Mouse (Mus musculus): ENCODE data around the gene Ubxn1.

The Ubxn1 gene

DNA sequence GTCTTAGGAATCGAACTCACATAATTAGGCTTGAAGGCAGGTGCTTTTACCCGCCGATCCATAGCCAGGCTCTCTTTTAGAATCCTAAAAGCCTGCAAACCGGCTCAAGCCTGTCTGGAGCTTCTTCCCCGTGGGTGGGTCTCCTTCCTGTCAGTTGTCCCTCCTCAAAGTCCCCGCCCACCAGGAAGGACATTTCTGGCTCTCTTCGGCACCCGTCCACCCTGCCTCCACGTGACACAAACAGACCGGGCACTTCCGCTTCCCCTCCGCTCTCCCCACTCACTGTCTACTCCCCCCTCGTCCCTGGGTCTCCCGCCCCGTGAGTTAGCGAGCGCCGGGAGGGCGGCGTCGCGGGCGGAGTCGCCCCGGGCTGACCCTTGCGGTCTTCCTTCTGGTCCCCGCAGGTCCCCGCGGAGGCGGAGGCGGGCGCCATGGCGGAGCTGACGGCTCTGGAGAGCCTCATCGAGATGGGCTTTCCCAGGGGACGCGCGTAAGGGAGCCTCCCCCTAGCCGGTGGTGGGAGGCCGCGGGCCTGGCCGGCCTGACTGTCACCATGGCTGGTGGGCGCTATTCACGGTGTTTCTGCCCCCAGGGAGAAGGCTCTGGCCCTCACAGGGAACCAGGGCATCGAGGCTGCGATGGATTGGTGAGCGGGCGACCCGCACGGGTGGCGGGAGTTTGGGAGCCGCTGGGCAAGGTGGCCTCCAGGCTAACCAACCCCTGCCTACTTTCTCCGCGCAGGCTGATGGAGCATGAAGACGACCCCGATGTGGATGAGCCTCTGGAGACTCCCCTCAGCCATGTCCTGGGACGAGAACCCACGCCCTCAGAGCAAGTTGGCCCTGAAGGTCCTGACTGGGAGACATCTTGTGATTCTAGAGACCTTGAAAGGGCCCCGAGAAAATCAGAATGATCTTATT is at the start of gene Ubxn1:
TSS of gene Ubxn1 (plus strand) at position 230 of the 920 bp plus-strand sequence.
- ChIA-PET CTCF (interaction anchor here (0.6 to 1.0 kb wide), 7 partner anchors 14 to 158 kb away, joined by 3 to 9 read pairs (median 4); no protein-coding TSS in a partner anchor), POLR2A (interaction anchor here (0.5 to 27.2 kb wide), 101 partner anchors 9 to 1110 kb away, joined by 3 to 851 read pairs (median 4); partner anchors contain the start of genes Uqcc3 (in 4 of the 4), 1810009A15Rik (in 3 of the 4), Eef1g (in 3 of the 4) and Gm49403 (in 3 of the 4))

DNA sequence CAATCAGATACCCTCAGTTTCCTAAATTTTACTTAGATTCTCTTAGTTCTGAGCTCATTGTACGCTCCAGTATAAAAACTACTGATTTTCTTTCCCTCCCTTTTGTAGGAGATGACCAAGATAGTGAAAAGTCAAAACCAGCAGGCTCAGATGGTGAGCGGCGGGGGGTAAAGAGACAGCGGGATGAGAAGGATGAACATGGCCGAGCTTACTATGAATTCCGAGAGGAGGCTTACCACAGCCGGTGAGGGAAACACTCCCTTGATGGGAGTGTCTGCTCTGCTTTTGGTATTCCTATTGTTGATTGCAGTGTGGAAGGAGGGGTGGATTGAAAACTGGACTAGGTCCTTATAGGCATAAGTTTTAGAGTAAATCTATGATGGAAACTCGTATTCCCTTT is 48.6 kb upstream of the Ubxn1 start:
- CTCF ChIA-PET = no interaction called here
- POLR2A ChIA-PET = interaction anchor here in 3 of 4 experiments (0.6 to 3.7 kb wide), 37 partner anchors 9 to 145 kb away, joined by 3 to 24 read pairs (median 4); partner anchors contain the start of genes Eef1g (in 2 of the 3), Gng3 (in 2 of the 3), Taf6l (in 2 of the 3) and Bscl2 (in 1 of the 3)

DNA sequence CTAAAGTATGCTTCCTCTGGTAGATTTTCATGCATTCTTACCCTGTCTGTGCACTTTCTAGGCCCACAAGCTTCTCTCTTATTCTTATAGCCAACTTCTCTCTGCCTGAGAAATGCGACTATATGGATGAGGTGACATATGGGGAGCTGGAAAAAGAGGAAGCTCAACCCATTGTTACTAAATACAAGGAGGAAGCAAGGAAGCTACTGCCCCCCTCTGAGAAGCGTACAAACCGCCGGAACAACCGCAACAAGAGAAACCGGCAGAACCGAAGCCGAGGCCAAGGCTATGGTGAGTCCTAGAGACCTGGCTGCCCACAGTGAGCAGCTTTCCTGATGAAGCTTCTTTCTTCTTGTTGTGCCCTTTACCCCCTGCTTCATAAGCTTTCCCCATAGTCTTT is 41.6 kb upstream of the Ubxn1 start, which contains the start of gene AC129217.1:
TSS of gene AC129217.1 (plus strand) at position 114 of the 400 bp plus-strand sequence.
- CTCF ChIA-PET = interaction anchor here in 1 of 4 experiments (1.0 to 1.1 kb wide), 2 partner anchors 36 to 112 kb away, joined by 3 read pairs; no protein-coding TSS in a partner anchor
- POLR2A ChIA-PET = interaction anchor here (0.6 to 8.9 kb wide), 57 partner anchors 9 to 155 kb away, joined by 3 to 113 read pairs (median 5); partner anchors contain the start of genes Gng3 (in 4 of the 4), Hnrnpul2 (in 3 of the 4), Nxf1 (in 3 of the 4) and Slc3a2 (in 3 of the 4)

DNA sequence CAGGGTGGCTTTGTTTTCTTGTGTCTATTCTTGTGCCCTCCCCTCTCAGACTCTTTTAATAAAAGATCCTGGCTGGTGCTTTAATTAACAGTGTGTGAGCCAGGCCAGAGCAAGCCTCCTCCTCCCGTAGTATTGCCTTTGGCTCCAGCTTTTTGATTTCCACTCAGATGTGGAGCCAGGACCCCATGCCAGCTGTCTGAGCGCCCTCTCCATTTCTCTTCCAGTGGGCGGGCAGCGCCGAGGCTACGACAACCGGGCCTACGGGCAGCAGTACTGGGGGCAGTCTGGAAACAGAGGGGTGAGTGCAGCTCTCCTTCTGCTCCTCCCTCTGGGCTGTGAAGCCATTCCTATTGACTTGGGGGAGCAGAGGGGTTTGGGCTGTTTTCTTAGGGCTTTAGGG is 40.6 kb upstream of the Ubxn1 start:
- CTCF ChIA-PET = interaction anchor here in 2 of 4 experiments (0.7 to 0.9 kb wide), 3 partner anchors 12 to 89 kb away, joined by 3 to 4 read pairs (median 3); partner anchors contain the start of genes B3gat3 (in 1 of the 2) and Ttc9c (in 1 of the 2)

DNA sequence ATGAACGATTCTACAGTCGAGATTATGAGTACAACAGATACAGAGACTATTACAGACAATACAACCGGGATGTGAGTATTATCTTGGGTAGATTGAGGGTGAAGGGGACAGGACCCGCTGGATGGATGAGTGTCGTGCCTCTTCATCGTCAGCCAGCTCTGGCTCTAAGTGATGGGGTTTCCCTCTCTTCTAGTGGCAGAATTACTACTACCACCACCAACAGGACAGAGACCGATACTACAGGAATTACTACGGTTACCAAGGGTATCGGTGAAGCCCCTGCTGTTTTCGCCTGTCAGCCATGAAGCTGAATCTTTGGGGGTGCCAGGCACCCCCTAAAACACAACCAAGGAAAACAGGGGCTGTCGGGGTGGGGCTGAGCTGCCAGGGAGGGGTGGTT is 40.0 kb upstream of the Ubxn1 start:
- POLR2A ChIA-PET = interaction anchor here in 3 of 4 experiments (0.7 to 8.9 kb wide), 26 partner anchors 8 to 155 kb away, joined by 3 to 113 read pairs (median 4); partner anchors contain the start of genes Hnrnpul2 (in 3 of the 3), Ttc9c (in 3 of the 3), Slc3a2 (in 2 of the 3) and Taf6l (in 2 of the 3)
- CTCF ChIA-PET = interaction anchor here in 2 of 4 experiments (0.7 to 0.9 kb wide), 3 partner anchors 12 to 89 kb away, joined by 3 to 4 read pairs (median 3); partner anchors contain the start of genes B3gat3 (in 1 of the 2) and Ttc9c (in 1 of the 2)

More for the DNA sequence above, 40.6 kb upstream of the Ubxn1 start:
- POLR2A ChIA-PET = interaction anchor here in 3 of 4 experiments (0.6 to 8.9 kb wide), 31 partner anchors 8 to 154 kb away, joined by 3 to 113 read pairs (median 5); partner anchors contain the start of genes Hnrnpul2 (in 3 of the 3), Ttc9c (in 3 of the 3), Gng3 (in 2 of the 3) and Nxf1 (in 2 of the 3)

DNA sequence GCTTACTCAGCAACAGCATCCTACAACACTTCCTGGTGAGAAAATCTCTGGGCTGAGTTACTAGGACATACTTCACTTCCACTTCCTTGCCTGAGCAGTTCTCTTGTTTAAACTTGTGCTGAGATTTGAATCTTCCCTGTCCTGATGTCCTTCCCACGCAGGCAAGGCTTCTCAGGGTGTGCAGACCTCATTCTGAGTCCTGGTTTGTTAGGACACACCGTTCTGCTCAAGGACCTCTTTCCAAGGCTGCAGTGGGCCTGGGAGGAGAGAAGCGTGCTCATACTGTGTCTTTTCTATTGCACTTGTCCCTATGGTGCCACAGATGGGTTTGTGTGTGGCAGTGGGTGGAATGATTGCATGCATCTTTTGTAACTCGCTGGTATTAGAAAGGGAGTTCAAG is 38.3 kb upstream of the Ubxn1 start:
- ChIA-PET POLR2A (interaction anchor here in 3 of 4 experiments (0.6 to 8.9 kb wide), 13 partner anchors 9 to 120 kb away, joined by 3 to 113 read pairs (median 6); partner anchors contain the start of genes Hnrnpul2 (in 2 of the 3), Slc3a2 (in 2 of the 3), Ttc9c (in 2 of the 3) and Nxf1 (in 1 of the 3)), CTCF (no interaction called here)

DNA sequence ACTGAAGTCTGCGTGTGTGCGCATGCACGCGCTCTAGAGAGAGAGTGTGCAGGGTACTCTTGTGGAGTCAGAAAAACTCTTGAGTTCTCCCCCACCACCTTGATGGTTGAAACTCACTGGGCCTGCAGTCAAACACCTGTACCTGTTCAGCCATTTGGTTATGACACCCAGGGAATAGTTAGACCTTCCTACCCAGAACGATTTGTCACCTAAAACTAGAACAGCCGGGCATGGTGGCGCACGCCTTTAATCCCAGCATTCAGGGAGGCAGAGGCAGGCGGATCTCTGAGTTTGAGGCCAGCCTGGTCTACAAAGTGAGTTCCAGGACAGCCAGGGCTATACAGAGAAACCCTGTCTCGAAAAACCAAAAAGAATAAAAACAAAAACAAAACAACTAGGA is 35.0 kb upstream of the Ubxn1 start:
- CTCF ChIA-PET = interaction anchor here in 1 of 4 experiments (0.6 kb wide), 1 partner anchor 83 kb away, joined by 3 read pairs; no protein-coding TSS in a partner anchor
- POLR2A ChIA-PET = interaction anchor here (0.7 to 8.9 kb wide), 37 partner anchors 8 to 148 kb away, joined by 3 to 113 read pairs (median 5); partner anchors contain the start of genes Hnrnpul2 (in 3 of the 4), Ttc9c (in 3 of the 4), 1810009A15Rik (in 2 of the 4) and Eef1g (in 2 of the 4)

DNA sequence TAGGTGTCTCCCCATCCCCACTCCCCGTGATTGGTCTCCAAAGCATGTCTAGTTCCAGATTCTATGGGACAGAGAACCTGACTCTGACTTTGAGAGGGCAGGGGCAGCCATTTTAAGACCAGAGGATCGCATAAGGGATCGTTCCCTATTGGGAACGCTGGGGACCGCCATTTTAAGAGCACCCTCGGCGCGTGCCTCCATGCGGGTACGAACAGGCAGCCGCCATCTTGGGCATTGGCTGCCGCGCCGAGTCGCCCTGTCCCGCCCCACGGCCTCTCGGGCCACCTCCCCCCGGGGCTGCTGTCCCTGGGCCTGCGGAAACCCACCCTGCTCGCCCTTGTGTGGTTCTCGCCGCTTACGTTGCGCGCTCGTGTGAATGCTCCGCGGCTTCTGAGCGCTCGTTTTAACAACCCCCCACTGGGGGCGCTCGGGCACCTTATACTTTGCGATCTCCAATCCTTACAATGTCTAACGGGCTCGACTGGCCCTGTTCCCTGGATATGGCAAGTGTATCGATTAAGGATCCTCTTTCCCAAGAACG is 34.0 kb upstream of the Ubxn1 start, which contains the start of gene Bscl2:
TSS of gene Bscl2 (plus strand) at position 217 of the 541 bp plus-strand sequence.
- CTCF ChIA-PET = no interaction called here
- POLR2A ChIA-PET = interaction anchor here in 2 of 4 experiments (0.7 to 8.9 kb wide), 39 partner anchors 7 to 262 kb away, joined by 3 to 113 read pairs (median 15); partner anchors contain the start of genes Hnrnpul2 (in 2 of the 2), Ttc9c (in 2 of the 2), Zbtb3 (in 2 of the 2) and 1810009A15Rik (in 1 of the 2)

DNA sequence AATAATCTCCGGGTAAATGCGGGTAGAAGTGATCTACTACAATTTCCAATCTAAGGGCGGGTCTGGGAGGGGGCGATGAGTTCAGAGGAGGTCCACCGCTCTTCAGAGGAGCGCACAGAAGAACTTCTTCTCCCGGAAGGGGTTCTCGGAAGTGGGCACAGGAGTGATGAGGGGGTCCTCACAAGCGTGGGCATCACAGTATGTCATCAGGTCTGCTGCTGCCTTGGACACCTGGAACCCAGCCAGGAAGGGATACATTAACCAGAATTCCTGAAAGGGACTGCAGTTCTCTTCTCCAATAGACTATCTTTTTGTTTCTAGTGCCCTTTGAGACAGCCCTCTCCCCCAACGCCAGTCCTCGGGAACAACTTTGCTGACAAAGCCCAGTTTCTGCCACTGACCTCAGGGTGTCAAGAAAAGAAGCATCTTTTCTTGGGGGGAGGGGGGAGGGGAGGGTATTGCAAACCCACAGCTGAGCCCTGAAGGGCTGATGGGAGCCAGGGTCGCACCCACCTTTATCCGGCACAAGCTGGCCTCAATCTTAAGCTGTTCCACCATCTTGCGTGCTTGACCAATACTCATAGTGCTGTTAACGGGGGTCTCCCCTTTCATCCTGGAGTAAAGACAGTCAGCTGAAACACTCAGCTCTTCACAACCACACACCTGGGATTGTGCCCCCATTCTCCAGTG is 33.1 kb upstream of the Ubxn1 start:
- ChIA-PET CTCF (interaction anchor here (0.6 to 1.7 kb wide), 6 partner anchors 14 to 869 kb away, joined by 3 to 7 read pairs (median 4); no protein-coding TSS in a partner anchor), POLR2A (interaction anchor here (0.6 to 3.6 kb wide), 104 partner anchors 8 to 274 kb away, joined by 3 to 75 read pairs (median 6); partner anchors contain the start of genes AC129217.1 (in 4 of the 4), Lrrn4cl (in 4 of the 4), Eef1g (in 3 of the 4) and Slc3a2 (in 3 of the 4))

DNA sequence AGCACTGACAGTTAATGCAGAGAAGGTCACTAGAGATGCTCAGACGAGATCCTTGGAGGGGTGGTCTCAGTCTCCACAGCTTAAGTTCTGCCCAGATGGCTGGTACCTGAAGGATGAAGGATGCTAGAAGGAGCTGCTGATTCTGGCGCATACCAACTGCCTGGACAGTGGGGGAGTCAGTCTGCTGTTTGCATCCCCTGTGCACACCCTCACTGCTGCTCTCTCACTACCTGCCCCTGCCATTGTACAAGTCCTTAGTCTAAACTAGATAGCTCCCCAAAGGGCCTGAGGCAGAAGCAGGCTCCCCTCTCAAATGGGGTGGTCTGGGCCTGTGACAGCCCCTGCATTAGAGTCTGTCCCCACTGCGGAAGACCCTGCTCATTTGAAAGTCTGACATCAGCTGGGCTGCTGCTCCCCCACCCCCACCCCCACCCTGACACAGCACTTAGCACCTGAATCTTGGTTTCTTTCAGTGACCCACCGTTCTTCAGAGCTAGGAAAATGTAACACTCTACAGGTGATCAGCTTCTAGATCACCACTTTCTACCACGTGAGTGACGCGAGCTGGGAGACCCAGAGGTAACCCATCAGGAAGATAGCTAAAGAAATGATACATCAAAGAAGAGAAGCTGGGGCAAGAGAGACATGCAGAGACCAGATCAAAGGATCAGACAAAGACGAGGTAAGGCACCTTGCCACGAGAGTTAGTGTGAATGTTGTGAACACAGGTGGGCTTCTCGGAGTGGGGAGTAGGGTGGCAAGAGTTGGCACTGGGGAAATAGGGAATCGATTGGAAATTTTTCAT is 32.0 kb upstream of the Ubxn1 start, which contains the start of gene Gng3:
TSS of gene Gng3 (minus strand) at position 92 of the 805 bp plus-strand sequence.
- CTCF ChIA-PET = interaction anchor here in 3 of 4 experiments (0.7 to 1.7 kb wide), 12 partner anchors 11 to 272 kb away, joined by 3 to 8 read pairs (median 4); partner anchors contain the start of genes Lrrn4cl (in 1 of the 3) and Tut1 (in 1 of the 3)
- POLR2A ChIA-PET = interaction anchor here (0.6 to 3.6 kb wide), 145 partner anchors 9 to 1423 kb away, joined by 3 to 75 read pairs (median 5); partner anchors contain the start of genes AC129217.1 (in 4 of the 4), Eef1g (in 4 of the 4), Lrrn4cl (in 4 of the 4) and B3gat3 (in 3 of the 4)

DNA sequence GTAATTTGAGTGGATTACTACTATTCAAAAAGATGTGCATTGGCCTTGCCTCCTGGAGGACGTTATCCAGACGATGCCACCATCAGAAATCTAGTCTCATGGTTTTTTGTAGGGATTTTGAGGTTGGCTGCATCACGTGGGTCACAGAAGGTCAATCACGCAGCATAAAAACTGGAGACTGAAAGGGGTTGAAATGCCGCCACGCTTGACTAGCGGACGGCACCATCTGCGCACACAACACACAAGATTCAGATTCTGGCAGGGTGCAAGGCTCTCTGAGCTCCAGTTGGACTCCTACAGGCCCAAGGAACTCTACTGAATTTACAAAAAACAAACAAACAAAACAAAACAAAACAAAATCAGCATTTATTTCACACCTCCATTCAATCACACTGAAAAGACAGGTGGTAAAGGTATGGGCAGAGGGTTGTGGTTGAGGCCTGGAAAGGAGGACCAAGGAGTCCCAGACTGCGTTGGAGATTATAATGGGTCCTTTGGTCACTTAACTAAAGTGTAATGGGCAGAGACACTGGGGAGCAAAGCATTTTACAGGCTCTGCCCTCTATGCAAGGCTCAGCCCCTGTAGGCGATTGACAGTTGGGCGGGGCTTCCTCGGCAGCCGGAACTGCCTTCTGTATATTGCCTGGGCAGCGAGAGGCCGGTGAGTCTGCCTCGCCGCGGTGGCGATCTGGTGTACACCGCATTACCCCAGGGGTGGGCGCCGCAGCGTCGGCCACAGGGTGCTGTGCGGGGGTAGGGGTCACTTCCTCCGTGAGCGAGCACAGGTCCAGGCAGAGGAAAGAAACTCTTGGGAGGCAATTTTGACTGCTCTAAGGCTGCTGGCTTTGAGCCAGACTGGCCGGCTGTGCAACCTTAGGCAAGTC is 31.1 kb upstream of the Ubxn1 start:
- ChIA-PET CTCF (interaction anchor here in 2 of 4 experiments (1.3 to 1.7 kb wide), 4 partner anchors 10 to 121 kb away, joined by 3 to 8 read pairs (median 4); partner anchors contain the start of gene Lrrn4cl (in 1 of the 2)), POLR2A (interaction anchor here (0.6 to 3.6 kb wide), 88 partner anchors 9 to 1423 kb away, joined by 3 to 75 read pairs (median 8); partner anchors contain the start of genes B3gat3 (in 3 of the 4), Hnrnpul2 (in 3 of the 4), Lrrn4cl (in 3 of the 4) and Polr2g (in 3 of the 4))

DNA sequence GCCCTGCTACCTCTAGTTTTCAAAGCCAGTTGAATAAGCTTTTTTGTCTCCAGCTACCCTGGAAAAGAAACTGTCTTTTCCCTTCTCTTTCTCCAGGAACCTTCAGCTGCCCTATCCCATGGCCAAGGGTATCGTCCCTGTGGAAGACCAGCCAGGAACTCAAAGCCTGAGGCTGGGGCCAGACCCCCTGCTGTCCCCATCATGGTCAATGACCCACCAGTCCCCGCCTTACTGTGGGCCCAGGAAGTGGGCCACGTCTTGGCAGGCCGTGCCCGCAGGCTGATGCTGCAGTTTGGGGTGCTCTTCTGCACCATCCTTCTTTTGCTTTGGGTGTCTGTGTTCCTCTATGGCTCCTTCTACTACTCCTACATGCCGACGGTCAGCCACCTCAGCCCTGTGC is 30.3 kb upstream of the Ubxn1 start:
- ChIA-PET POLR2A (interaction anchor here in 2 of 4 experiments (0.8 to 3.6 kb wide), 6 partner anchors 8 to 150 kb away, joined by 3 to 42 read pairs (median 20); partner anchors contain the start of genes 1810009A15Rik (in 1 of the 2), Ahnak (in 1 of the 2), Gm49416 (in 1 of the 2) and Lrrn4cl (in 1 of the 2)), CTCF (no interaction called here)

DNA sequence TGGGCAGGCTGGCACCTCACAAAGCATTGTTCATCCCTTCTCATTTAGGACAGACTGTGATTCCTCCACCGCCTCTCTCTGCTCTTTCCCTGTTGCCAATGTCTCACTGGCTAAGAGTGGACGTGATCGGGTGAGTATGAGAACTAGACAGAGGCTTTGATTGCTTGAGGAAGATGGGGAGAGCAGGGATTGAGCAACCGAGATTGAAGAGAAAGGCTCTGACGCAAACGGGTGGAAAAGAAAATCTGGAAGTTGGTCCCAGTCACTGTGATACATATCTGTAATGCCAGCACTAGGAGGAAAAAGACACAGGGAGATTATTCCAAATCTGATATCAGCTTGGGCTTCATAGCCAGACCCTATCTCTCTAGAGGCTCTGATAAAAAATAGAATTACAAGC is 28.3 kb upstream of the Ubxn1 start:
- ChIA-PET CTCF (no interaction called here), POLR2A (interaction anchor here in 2 of 4 experiments (1.1 to 2.3 kb wide), 6 partner anchors 9 to 120 kb away, joined by 3 to 6 read pairs (median 4); partner anchors contain the start of genes Slc3a2 (in 1 of the 2) and Taf6l (in 1 of the 2))
